Mouse (Mus musculus) heart, embryonic 12.5 days (tissue): ENCODE data around the gene Tomm40l. TPM values are rescaled to one million over a fixed set of nuclear protein-coding genes. Genes with fewer than 3 reads are reported as not detected.
A peak's percentile ranks its signal among the peaks of the same experiment; 100 is the strongest.

Experiments
- ATAC-seq: fragments of 200-750 bp; cut with Nextera tagmentation; 2 replicates; pipeline ENCODE4 v1.8.0; 2017; ENCODE audit warnings: moderate TSS enrichment, moderate library complexity; ENCODE audit not compliant: insufficient number of reproducible peaks, low FRiP score
- H3K27ac ChIP-seq: fragments of 300-500 bp; sonication (generic); 2 replicates; pipeline ENCODE4 v1.5.1; 2016; ENCODE audit warnings: mild to moderate bottlenecking, moderate library complexity; ENCODE audit not compliant: poor library complexity, severe bottlenecking
- H3K27me3 ChIP-seq: fragments of 300-500 bp; sonication (generic); replicated peaks from 2 replicates; pipeline ENCODE4 v1.6.1; 2016; ENCODE audit warnings: mild to moderate bottlenecking, moderate library complexity
- H3K36me3 ChIP-seq: fragments of 300-500 bp; sonication (generic); 2 replicates; pipeline ENCODE4 v1.6.1; 2016; ENCODE audit warnings: mild to moderate bottlenecking, moderate library complexity
- H3K4me1 ChIP-seq: fragments of 300-500 bp; sonication (generic); replicated peaks from 2 replicates; pipeline ENCODE4 v1.6.1; 2016; ENCODE audit warnings: mild to moderate bottlenecking
- H3K4me2 ChIP-seq: fragments of 300-500 bp; sonication (generic); 2 replicates; pipeline ENCODE4 v1.6.1; 2016; ENCODE audit warnings: mild to moderate bottlenecking, moderate library complexity
- H3K4me3 ChIP-seq: fragments of 300-500 bp; sonication (generic); 2 replicates; pipeline ENCODE4 v1.5.1; 2016; ENCODE audit warnings: mild to moderate bottlenecking
- H3K9ac ChIP-seq: fragments of 300-500 bp; sonication (generic); 2 replicates; pipeline ENCODE4 v1.6.1; 2016; ENCODE audit warnings: mild to moderate bottlenecking, moderate library complexity
- H3K9me3 ChIP-seq: fragments of 300-500 bp; sonication (generic); replicated peaks from 2 replicates; pipeline ENCODE4 v1.6.1; 2016; ENCODE audit warnings: mild to moderate bottlenecking, moderate library complexity
- WGBS: fragments of 180-500 bp; shearing (Covaris S2); methylation state at CpG from one replicate; pipeline ENCODE4 v1.1.7; 2016; 5-methylcytosine and 5-hydroxymethylcytosine counted together
- polyA plus RNA-seq: library from polyadenylated mRNA; unstranded; fragments of >200 nt; fragmentation: Nextera tagmentation; extraction: Ambion mirVana; gene quantifications from 2 replicates; pipeline ENCODE4 v1.2.1, GENCODE M21; 2016

Tomm40l gene
- polyA plus RNA-seq, 1 experiment from 2014 or later = 43.3 TPM

- peak; percentile 57 for ATAC-seq
- peak overlapping the region; percentile 4; the same call in 1 of the 2 replicates for H3K9ac ChIP-seq
Observed at GRCm38 (mm10) chr1:171189476-171190114, 32.7 kb downstream of the Tomm40l start.

GRCm38 (mm10) chr1:171189046-171189445 is 33.3 kb downstream of the Tomm40l start:
- Histone ChIP-seq H3K36me3 (no peaks in the 10 kb centered on the region), H3K4me3 (no peak overlapping the region), H3K9ac (peak overlapping the region; percentile 4; the same call in 1 of the 2 replicates), H3K9me3 (no peaks in the 10 kb centered on the region), H3K4me1 (peaks cover 66% of the 10 kb centered on the region), H3K27ac (peak overlapping the region; percentile 89), H3K27me3 (0 out of 2 replicates have a peak, but pooled peaks cover 4% of the 10 kb centered on the region), H3K4me2 (peak overlapping the region; percentile 49)
- 12% methylated on average over 8 of the region's 8 CpGs for WGBS
- ATAC-seq = peak; percentile 29

More at GRCm38 (mm10) chr1:171189476-171190114, 32.7 kb downstream of the Tomm40l start:
- H3K4me1 ChIP-seq = peaks cover 66% of the 10 kb centered on the region
- 41% methylated on average over 14 of the region's 14 CpGs for WGBS
- 0 out of 2 replicates have a peak overlapping the region, but pooled peaks have one; percentile 2 for H3K4me3 ChIP-seq
- peaks cover 10% of the 10 kb centered on the region; the same call in 1 of the 2 replicates for H3K27me3 ChIP-seq
- no peaks in the 10 kb centered on the region for H3K9me3 ChIP-seq
- no peaks in the 10 kb centered on the region for H3K36me3 ChIP-seq
- H3K4me2 ChIP-seq = peak overlapping the region; percentile 49
- H3K27ac ChIP-seq = peak overlapping the region; percentile 89

- no peak overlapping the region for H3K9ac ChIP-seq
- H3K27me3 ChIP-seq = 0 out of 2 replicates have a peak, but pooled peaks cover 3% of the 10 kb centered on the region
- H3K4me1 ChIP-seq = peaks cover 66% of the 10 kb centered on the region
- no peak for ATAC-seq
- H3K9me3 ChIP-seq = no peaks in the 10 kb centered on the region
- WGBS = 75% methylated on average over 13 of the region's 13 CpGs
- no peak overlapping the region for H3K4me2 ChIP-seq
- H3K27ac ChIP-seq = peak overlapping the region; percentile 89
- no peaks in the 10 kb centered on the region for H3K36me3 ChIP-seq
- no peak overlapping the region for H3K4me3 ChIP-seq
Observed at GRCm38 (mm10) chr1:171187851-171188700, 34.2 kb downstream of the Tomm40l start.

GRCm38 (mm10) chr1:171185655-171186054 is 36.7 kb downstream of the Tomm40l start:
- WGBS = 55% methylated on average over 8 of the region's 8 CpGs
- Histone ChIP-seq H3K9me3 (no peaks in the 10 kb centered on the region), H3K27me3 (no peaks in the 10 kb centered on the region), H3K36me3 (no peaks in the 10 kb centered on the region), H3K4me2 (no peak overlapping the region), H3K4me3 (no peak overlapping the region), H3K27ac (no peak overlapping the region; the same call in 1 of the 2 replicates), H3K9ac (no peak overlapping the region), H3K4me1 (peaks cover 55% of the 10 kb centered on the region)
- ATAC-seq = no peak

GRCm38 (mm10) chr1:171184314-171184713 is 38.0 kb downstream of the Tomm40l start:
- H3K9ac ChIP-seq = no peak overlapping the region
- no peak overlapping the region for H3K4me2 ChIP-seq
- H3K4me1 ChIP-seq = peaks cover 52% of the 10 kb centered on the region
- no peaks in the 10 kb centered on the region for H3K36me3 ChIP-seq
- no peak for ATAC-seq
- H3K27ac ChIP-seq = peak overlapping the region; percentile 84; the same call in 1 of the 2 replicates
- H3K9me3 ChIP-seq = no peaks in the 10 kb centered on the region
- WGBS = 69% methylated on average over 7 of the region's 7 CpGs
- H3K27me3 ChIP-seq = no peaks in the 10 kb centered on the region
- H3K4me3 ChIP-seq = no peak overlapping the region

GRCm38 (mm10) chr1:171183620-171184019 is 38.7 kb downstream of the Tomm40l start:
- H3K4me2 ChIP-seq = peak overlapping the region; percentile 8; the same call in 1 of the 2 replicates
- H3K27me3 ChIP-seq = no peaks in the 10 kb centered on the region
- no peak overlapping the region for H3K4me3 ChIP-seq
- WGBS = 29% methylated on average over 3 of the region's 3 CpGs
- no peaks in the 10 kb centered on the region for H3K9me3 ChIP-seq
- H3K27ac ChIP-seq = peak overlapping the region; percentile 84
- no peaks in the 10 kb centered on the region for H3K36me3 ChIP-seq
- no peak overlapping the region for H3K9ac ChIP-seq
- ATAC-seq = no peak
- H3K4me1 ChIP-seq = peaks cover 45% of the 10 kb centered on the region

- H3K4me1 ChIP-seq = peaks cover 39% of the 10 kb centered on the region
- peak overlapping the region; percentile 84 for H3K27ac ChIP-seq
- 87% methylated on average over 3 of the region's 3 CpGs for WGBS
- no peaks in the 10 kb centered on the region for H3K36me3 ChIP-seq
- H3K4me3 ChIP-seq = no peak overlapping the region
- no peaks in the 10 kb centered on the region for H3K9me3 ChIP-seq
- no peak overlapping the region for H3K9ac ChIP-seq
- no peaks in the 10 kb centered on the region for H3K27me3 ChIP-seq
- no peak overlapping the region for H3K4me2 ChIP-seq
- no peak for ATAC-seq
Observed at GRCm38 (mm10) chr1:171183025-171183424, 39.3 kb downstream of the Tomm40l start.

GRCm38 (mm10) chr1:171179487-171180171 is 42.7 kb downstream of the Tomm40l start:
- no peaks in the 10 kb centered on the region for H3K9me3 ChIP-seq
- H3K27ac ChIP-seq = no peak overlapping the region
- no peak overlapping the region for H3K4me3 ChIP-seq
- peaks cover 22% of the 10 kb centered on the region for H3K4me1 ChIP-seq
- 66% methylated on average over 5 of the region's 5 CpGs for WGBS
- no peak overlapping the region for H3K4me2 ChIP-seq
- no peaks in the 10 kb centered on the region for H3K27me3 ChIP-seq
- no peak overlapping the region for H3K9ac ChIP-seq
- no peaks in the 10 kb centered on the region for H3K36me3 ChIP-seq
- no peak for ATAC-seq

GRCm38 (mm10) chr1:171172779-171173178 is 49.5 kb downstream of the Tomm40l start:
- Histone ChIP-seq H3K9me3 (no peaks in the 10 kb centered on the region), H3K36me3 (peaks cover 3% of the 10 kb centered on the region; the same call in 1 of the 2 replicates), H3K27me3 (no peaks in the 10 kb centered on the region), H3K4me2 (no peak overlapping the region), H3K27ac (no peak overlapping the region), H3K9ac (no peak overlapping the region), H3K4me1 (peaks cover 25% of the 10 kb centered on the region), H3K4me3 (no peak overlapping the region)
- WGBS = 88% methylated on average over 8 of the region's 8 CpGs
- no peak for ATAC-seq

GRCm38 (mm10) chr1:171171138-171171537 is 51.2 kb downstream of the Tomm40l start:
- Histone ChIP-seq H3K4me3 (no peak overlapping the region), H3K4me2 (peak overlapping the region; percentile 1; the same call in 1 of the 2 replicates), H3K4me1 (peaks cover 25% of the 10 kb centered on the region), H3K9ac (no peak overlapping the region), H3K36me3 (peaks cover 3% of the 10 kb centered on the region; the same call in 1 of the 2 replicates), H3K27ac (peak overlapping the region; percentile 77), H3K27me3 (no peaks in the 10 kb centered on the region), H3K9me3 (no peaks in the 10 kb centered on the region)
- peak; percentile 55; the same call in 1 of the 2 replicates for ATAC-seq
- WGBS = 28% methylated on average over 3 of the region's 3 CpGs
